Mouse (Mus musculus) cerebellum, adult 2 months (tissue): ENCODE results near the gene Psmc1.

ENCODE experiments used
- CTCF ChIP-seq: fragments of 200-500 bp; IDR thresholded peaks from 2 replicates; pipeline ENCODE4 v1.5.1; 2011; ENCODE audit warnings: low read depth, mild to moderate bottlenecking, control low read depth, low read length, moderate library complexity, borderline replicate concordance; ENCODE audit not compliant: insufficient read depth
- POLR2A ChIP-seq: fragments of 200-500 bp; IDR thresholded peaks from 2 replicates; pipeline ENCODE4 v1.6.1; 2011; ENCODE audit warnings: low read length, control low read depth, borderline replicate concordance; ENCODE audit not compliant: insufficient read depth

- TF ChIP-seq CTCF (no peak), POLR2A (no peak)
Measured at GRCm38 (mm10) chr12:100122921-100123381, 13.0 kb downstream of the Psmc1 start.
